Mouse (Mus musculus): ENCODE measurements around the gene Rasa3. TPM values are rescaled to one million over a fixed set of nuclear protein-coding genes. Genes with fewer than 3 reads are reported as not detected.

The Rasa3 gene
- polyA plus RNA-seq, 1 experiment from 2014 or later, result 28.5 TPM

DNA sequence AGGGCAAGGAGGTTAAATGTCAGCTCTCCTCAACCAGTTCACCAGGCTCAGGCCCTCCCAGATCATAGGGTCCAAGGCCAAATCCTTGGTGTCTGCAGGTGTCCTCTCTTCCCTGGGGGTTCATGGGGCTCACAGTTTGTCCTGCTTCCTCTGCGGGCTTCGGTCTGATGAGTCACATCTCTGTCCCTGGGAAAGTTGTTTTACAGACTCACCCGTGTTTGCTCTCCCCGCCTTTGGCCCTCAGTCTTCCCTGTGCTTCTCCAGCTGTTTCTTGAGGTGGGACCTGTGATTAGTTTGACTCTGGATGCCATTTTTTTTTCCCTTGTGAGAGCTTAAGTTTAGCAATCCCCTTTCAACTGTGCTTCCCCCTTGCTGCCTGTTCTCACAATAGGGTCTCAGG, 18.8 kb upstream of the Rasa3 start:
- TF ChIP-seq EP300 (IDR thresholded peaks at IDR 0.05) (no peak), CTCF (IDR thresholded peaks at IDR 0.05) (no peak)
- ATAC-seq (no peak), DNase-seq (ENCODE audit: low spot score) (no peak)
- Histone ChIP-seq H3K27me3 (replicated peaks; ENCODE audit: insufficient read depth, low read length) (no peaks in the 10 kb centered on the region), H3K27ac (ENCODE audit: low read length) (no peak overlapping the region), H3K4me2 (replicated peaks; ENCODE audit: low read depth, low read length) (no peak overlapping the region), H3K9me3 (ENCODE audit: low read length) (no peaks in the 10 kb centered on the region), H3K36me3 (ENCODE audit: insufficient read depth, low read length) (no peaks in the 10 kb centered on the region), H3K9ac (replicated peaks; ENCODE audit: low read depth) (no peak overlapping the region), H3K4me3 (ENCODE audit: low read depth, low read length) (no peak overlapping the region), H3K4me1 (ENCODE audit: insufficient read depth, low read depth, low read length) (no peaks in the 10 kb centered on the region)
- 68% methylated on average over 4 of the region's 4 CpGs for WGBS

DNA sequence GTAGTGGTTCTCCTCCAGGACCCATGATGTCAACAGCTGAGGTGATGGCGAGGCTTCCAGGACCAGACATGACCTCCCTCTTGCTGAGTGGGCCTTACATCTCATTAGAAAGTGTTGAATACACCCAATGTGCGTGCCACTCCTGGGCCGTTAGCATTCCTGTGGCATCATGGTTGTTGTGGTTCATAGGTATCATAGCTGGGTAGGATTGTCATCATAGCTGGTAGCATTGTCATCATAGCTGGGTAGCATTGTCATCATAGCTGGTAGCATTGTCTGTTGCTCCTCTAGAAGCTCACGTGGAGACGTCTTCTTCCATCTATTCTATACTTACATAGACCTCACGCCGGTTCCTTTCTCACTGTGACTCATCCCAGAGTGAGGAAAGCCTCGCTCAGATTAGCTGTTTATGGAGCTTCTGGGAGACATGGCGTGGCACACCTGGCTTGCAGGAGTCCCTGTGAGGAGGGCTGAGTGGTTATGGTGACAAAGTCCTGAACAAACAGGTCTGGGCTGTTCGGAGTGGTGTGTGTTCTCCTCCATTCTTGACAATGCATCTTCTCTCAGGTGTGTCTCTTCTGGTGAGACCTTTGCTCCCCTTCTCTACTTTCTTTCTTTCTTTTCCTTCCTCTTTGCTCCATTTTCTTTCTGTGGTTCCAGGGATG, 17.9 kb upstream of the Rasa3 start:
- TF ChIP-seq EP300 (IDR thresholded peaks at IDR 0.05), result no peak
- TF ChIP-seq CTCF (IDR thresholded peaks at IDR 0.05), result no peak
- Histone ChIP-seq H3K4me1 (ENCODE audit: insufficient read depth, low read depth, low read length) (no peaks in the 10 kb centered on the region), H3K27me3 (replicated peaks; ENCODE audit: insufficient read depth, low read length) (no peaks in the 10 kb centered on the region), H3K27ac (ENCODE audit: low read length) (no peak overlapping the region), H3K4me3 (ENCODE audit: low read depth, low read length) (no peak overlapping the region), H3K9ac (replicated peaks; ENCODE audit: low read depth) (no peak overlapping the region), H3K4me2 (replicated peaks; ENCODE audit: low read depth, low read length) (no peak overlapping the region), H3K36me3 (ENCODE audit: insufficient read depth, low read length) (no peaks in the 10 kb centered on the region), H3K9me3 (ENCODE audit: low read length) (no peaks in the 10 kb centered on the region)
- DNase-seq (ENCODE audit: low spot score), result no peak
- no peak for ATAC-seq
- 87% methylated on average over 10 of the region's 10 CpGs for WGBS

DNA sequence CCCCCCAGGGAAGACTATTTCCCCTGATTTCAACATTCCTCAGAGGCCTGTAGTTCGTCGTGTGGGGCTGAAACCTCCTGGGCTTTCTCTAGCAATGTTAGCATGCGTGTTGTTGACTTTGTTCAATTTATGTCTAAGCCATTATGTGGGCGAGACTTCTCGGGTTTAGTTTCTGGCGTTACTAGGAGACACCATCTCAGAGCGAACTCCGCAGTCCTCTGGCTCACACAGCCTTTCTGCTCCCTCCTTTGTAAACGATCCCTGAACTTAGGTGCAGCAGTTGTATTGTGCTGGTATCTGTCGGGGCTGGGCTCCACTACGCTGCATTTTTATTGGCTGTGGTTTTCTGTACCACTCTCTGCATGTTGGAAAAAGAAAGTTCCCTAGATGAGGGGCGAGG, 17.3 kb upstream of the Rasa3 start:
- Histone ChIP-seq H3K4me2 (replicated peaks; ENCODE audit: low read depth, low read length) (no peak overlapping the region), H3K9me3 (ENCODE audit: low read length) (no peaks in the 10 kb centered on the region), H3K27me3 (replicated peaks; ENCODE audit: insufficient read depth, low read length) (no peaks in the 10 kb centered on the region), H3K4me3 (ENCODE audit: low read depth, low read length) (no peak overlapping the region), H3K36me3 (ENCODE audit: insufficient read depth, low read length) (no peaks in the 10 kb centered on the region), H3K4me1 (ENCODE audit: insufficient read depth, low read depth, low read length) (no peaks in the 10 kb centered on the region), H3K9ac (replicated peaks; ENCODE audit: low read depth) (no peak overlapping the region), H3K27ac (ENCODE audit: low read length) (no peak overlapping the region)
- DNase-seq (ENCODE audit: low spot score) (no peak), ATAC-seq (no peak)
- TF ChIP-seq CTCF (IDR thresholded peaks at IDR 0.05) (no peak), EP300 (IDR thresholded peaks at IDR 0.05) (no peak)
- WGBS, result 54% methylated on average over 12 of the region's 12 CpGs

DNA sequence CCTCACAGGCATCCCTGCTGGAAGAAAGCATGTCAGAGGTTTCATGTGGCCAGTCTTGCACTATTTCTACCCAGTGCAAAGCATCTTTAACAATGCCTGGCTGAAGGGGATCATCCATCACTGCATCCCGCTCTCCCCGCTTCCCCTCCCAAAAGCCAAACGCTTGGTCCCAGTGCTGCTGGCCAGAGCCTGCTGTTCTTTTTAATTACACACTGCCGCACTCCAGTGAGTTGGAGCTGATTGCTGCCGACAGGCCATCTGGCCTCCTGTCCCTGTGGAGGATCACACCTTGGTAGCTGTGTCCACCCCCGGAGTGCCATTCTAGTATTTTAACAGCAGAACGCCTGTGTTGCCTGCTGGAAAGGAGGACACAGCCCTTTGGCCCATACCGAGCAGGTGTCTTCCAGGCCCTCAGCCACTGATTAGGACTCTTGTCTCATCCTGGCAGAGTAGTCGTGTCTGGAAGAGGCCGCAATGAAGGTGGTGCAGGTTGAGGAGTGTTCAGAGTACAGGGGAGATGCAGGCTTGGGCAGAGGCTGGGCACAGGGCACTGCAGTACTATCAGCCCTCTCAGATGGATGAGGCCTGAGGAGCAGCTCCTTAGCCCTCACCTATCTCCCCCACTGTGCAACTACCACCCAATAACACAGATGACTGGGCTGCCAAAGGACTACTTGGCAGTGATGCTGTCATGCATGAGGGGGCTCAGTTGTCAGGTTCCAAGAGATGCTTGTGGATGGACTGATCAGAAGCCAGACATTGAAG, 15.1 kb upstream of the Rasa3 start:
- WGBS, result 73% methylated on average over 10 of the region's 10 CpGs
- ATAC-seq, result no peak

DNA sequence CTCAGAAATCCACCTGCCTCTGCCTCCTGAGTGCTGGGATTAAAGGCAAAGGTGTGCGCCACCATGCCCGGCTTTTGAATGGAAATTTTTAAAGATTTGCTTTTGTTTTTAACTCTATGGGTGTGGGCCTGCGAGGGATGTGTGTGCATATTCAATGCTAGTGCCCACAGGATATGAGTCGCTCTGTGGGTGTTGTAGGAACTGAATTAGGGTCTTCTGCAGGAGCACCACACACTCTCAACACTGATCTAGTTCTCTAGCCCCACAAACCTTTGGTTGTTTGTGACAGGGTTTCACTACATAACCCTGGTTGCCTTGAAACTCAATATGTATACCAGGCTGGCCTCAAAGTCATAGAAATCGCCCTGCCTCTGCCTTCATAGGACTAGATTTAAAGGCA, 11.9 kb upstream of the Rasa3 start:
- H3K4me2 ChIP-seq (replicated peaks; ENCODE audit: low read depth, low read length), result no peak overlapping the region
- no peak for DNase-seq (ENCODE audit: low spot score)
- no peak for TF ChIP-seq CTCF (IDR thresholded peaks at IDR 0.05)
- no peak for TF ChIP-seq EP300 (IDR thresholded peaks at IDR 0.05)
- WGBS, result 87% methylated on average over 5 of the region's 5 CpGs
- no peak overlapping the region for H3K9ac ChIP-seq (replicated peaks; ENCODE audit: low read depth)
- H3K36me3 ChIP-seq (ENCODE audit: insufficient read depth, low read length), result no peaks in the 10 kb centered on the region
- no peak overlapping the region for H3K27ac ChIP-seq (ENCODE audit: low read length)
- H3K4me1 ChIP-seq (ENCODE audit: insufficient read depth, low read depth, low read length), result peaks cover 13% of the 10 kb centered on the region; the same call in 1 of the 2 replicates
- no peaks in the 10 kb centered on the region for H3K27me3 ChIP-seq (replicated peaks; ENCODE audit: insufficient read depth, low read length)
- no peaks in the 10 kb centered on the region for H3K9me3 ChIP-seq (ENCODE audit: low read length)
- no peak overlapping the region for H3K4me3 ChIP-seq (ENCODE audit: low read depth, low read length)
- no peak for ATAC-seq

More for the DNA sequence above, 15.1 kb upstream of the Rasa3 start:
- no peak overlapping the region for H3K9ac ChIP-seq (replicated peaks; ENCODE audit: low read depth)
- no peaks in the 10 kb centered on the region for H3K27me3 ChIP-seq (replicated peaks; ENCODE audit: insufficient read depth, low read length)
- no peak overlapping the region for H3K4me2 ChIP-seq (replicated peaks; ENCODE audit: low read depth, low read length)
- no peak for DNase-seq (ENCODE audit: low spot score)
- TF ChIP-seq CTCF (IDR thresholded peaks at IDR 0.05) (no peak), EP300 (IDR thresholded peaks at IDR 0.05) (no peak)
- no peaks in the 10 kb centered on the region for H3K9me3 ChIP-seq (ENCODE audit: low read length)
- peaks cover 7% of the 10 kb centered on the region; the same call in 1 of the 2 replicates for H3K4me1 ChIP-seq (ENCODE audit: insufficient read depth, low read depth, low read length)
- H3K27ac ChIP-seq (ENCODE audit: low read length), result no peak overlapping the region
- no peaks in the 10 kb centered on the region for H3K36me3 ChIP-seq (ENCODE audit: insufficient read depth, low read length)
- H3K4me3 ChIP-seq (ENCODE audit: low read depth, low read length), result no peak overlapping the region

DNA sequence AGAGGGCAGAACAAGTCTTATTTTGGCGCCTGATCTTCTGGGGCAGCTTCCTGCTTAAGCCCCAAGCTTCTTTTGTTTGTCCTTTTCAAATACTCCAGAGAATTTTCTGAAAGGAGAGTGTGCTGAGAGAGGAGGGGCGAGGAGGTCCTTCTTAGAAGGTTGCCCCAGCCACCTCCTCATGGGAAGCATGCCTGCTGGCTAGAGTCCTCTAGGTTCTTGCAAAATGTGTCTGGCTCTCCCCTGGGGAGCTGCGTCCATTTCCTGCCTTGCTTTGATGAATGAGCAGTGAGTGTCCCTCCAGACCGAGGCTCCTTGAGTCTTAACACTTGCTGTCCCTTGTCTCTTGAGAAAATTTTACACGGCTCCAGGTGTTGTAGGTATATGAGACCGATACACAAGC, 11.1 kb upstream of the Rasa3 start:
- Histone ChIP-seq H3K27ac (ENCODE audit: low read length) (peak overlapping the region; percentile 65; the same call in 1 of the 2 replicates), H3K36me3 (ENCODE audit: insufficient read depth, low read length) (no peaks in the 10 kb centered on the region), H3K4me3 (ENCODE audit: low read depth, low read length) (no peak overlapping the region), H3K4me1 (ENCODE audit: insufficient read depth, low read depth, low read length) (peaks cover 13% of the 10 kb centered on the region; the same call in 1 of the 2 replicates), H3K27me3 (replicated peaks; ENCODE audit: insufficient read depth, low read length) (no peaks in the 10 kb centered on the region), H3K9me3 (ENCODE audit: low read length) (no peaks in the 10 kb centered on the region), H3K4me2 (replicated peaks; ENCODE audit: low read depth, low read length) (no peak overlapping the region), H3K9ac (replicated peaks; ENCODE audit: low read depth) (no peak overlapping the region)
- TF ChIP-seq EP300 (IDR thresholded peaks at IDR 0.05) (no peak), CTCF (IDR thresholded peaks at IDR 0.05) (no peak)
- ATAC-seq, result peak; percentile 72
- peak; percentile 86 for DNase-seq (ENCODE audit: low spot score)
- WGBS, result 19% methylated on average over 6 of the region's 6 CpGs

All from lung, postnatal 0 days (tissue).